Mouse (Mus musculus) gastrocnemius, adult 2 months (tissue): ENCODE measurements around the gene Hoxd10. TPM values are rescaled to one million over a fixed set of nuclear protein-coding genes. Genes with fewer than 3 reads are reported as not detected.

Source experiments
- DNase-seq: peaks from one replicate; pipeline ENCODE4 v3.0.0; 2022
- H3K27ac ChIP-seq: fragments of 200-600 bp; 2 replicates; pipeline ENCODE4 v1.8.1; 2022; ENCODE audit warnings: mild to moderate bottlenecking
- H3K4me3 ChIP-seq: fragments of 200-600 bp; 2 replicates; pipeline ENCODE4 v1.8.1; 2022; ENCODE audit warnings: mild to moderate bottlenecking, moderate library complexity
- CTCF ChIP-seq: fragments of 200-600 bp; IDR thresholded peaks from 2 replicates; pipeline ENCODE4 v1.8.1; 2022; ENCODE audit warnings: antibody characterized with exemption, mild to moderate bottlenecking, moderate library complexity
- intact Hi-C: fragments of 180-260 bp; cut with DNase I; formaldehyde crosslinking; loops from one replicate; pipeline ENCODE4 v1.15.1; 2025
- total RNA-seq, 2 experiments: library from RNA; stranded (reverse); gene quantifications; 2 replicates each; pipeline ENCODE4 v1.2.3; 2021

Gene Hoxd10
- total RNA-seq, 2 experiments from 2014 or later = 4.0 to 4.8 TPM

- no peak for TF ChIP-seq CTCF
Observed at GRCm38 (mm10) chr2:74657251-74658023, 34.3 kb upstream of the Hoxd10 start.

GRCm38 (mm10) chr2:74658024-74658666 is 33.6 kb upstream of the Hoxd10 start:
- DNase-seq = no peak
- Histone ChIP-seq H3K4me3 (peak overlapping the region; percentile 23), H3K27ac (no peak overlapping the region)
- no peak for TF ChIP-seq CTCF
- intact Hi-C loops = no loop called here

More at GRCm38 (mm10) chr2:74657251-74658023, 34.3 kb upstream of the Hoxd10 start:
- Histone ChIP-seq H3K27ac (no peak overlapping the region), H3K4me3 (peak overlapping the region; percentile 23)
- intact Hi-C loops = no loop called here
- peak; percentile 22 for DNase-seq

- no peak overlapping the region for H3K4me3 ChIP-seq
- intact Hi-C loops = no loop called here
Observed at GRCm38 (mm10) chr2:74658667-74659371, 32.9 kb upstream of the Hoxd10 start.

GRCm38 (mm10) chr2:74659507-74660005 is 32.2 kb upstream of the Hoxd10 start, which contains the start of gene Evx2:
Gene Evx2, minus strand, starts transcription at chr2:74659557.
- no peak within 1 kb of the TSS for H3K4me3 ChIP-seq
- H3K27ac ChIP-seq = no peak within 1 kb of the TSS
- DNase-seq = no peak
- intact Hi-C loops = loop anchor here (5.0 kb wide), 1 partner anchor 82 kb away; the partner anchor contains the start of gene Lnpk
- no peak for TF ChIP-seq CTCF

More at GRCm38 (mm10) chr2:74658667-74659371, 32.9 kb upstream of the Hoxd10 start:
- no peak overlapping the region for H3K27ac ChIP-seq
- DNase-seq = peak; percentile 17
- no peak for TF ChIP-seq CTCF

- DNase-seq = no peak
- no peak for TF ChIP-seq CTCF
- intact Hi-C loops = loop anchor here (5.0 kb wide), 1 partner anchor 83 kb away; the partner anchor contains the start of gene Lnpk
- Histone ChIP-seq H3K4me3 (no peak overlapping the region), H3K27ac (no peak overlapping the region)
Observed at GRCm38 (mm10) chr2:74660421-74661375, 31.0 kb upstream of the Hoxd10 start.

- intact Hi-C loops = loop anchor here (2.0 to 5.0 kb wide), 3 partner anchors 84 to 595 kb away; partner anchors contain the start of gene Lnpk
- peak; percentile 48 for DNase-seq
- peak; percentile 61 for TF ChIP-seq CTCF
- no peak overlapping the region for H3K27ac ChIP-seq
- H3K4me3 ChIP-seq = no peak overlapping the region
Observed at GRCm38 (mm10) chr2:74661685-74662084, 30.0 kb upstream of the Hoxd10 start.

- intact Hi-C loops = loop anchor here (2.0 to 5.0 kb wide), 3 partner anchors 86 to 597 kb away; partner anchors contain the start of gene Lnpk
- peak; percentile 58 for DNase-seq
- no peak overlapping the region for H3K27ac ChIP-seq
- no peak overlapping the region for H3K4me3 ChIP-seq
- TF ChIP-seq CTCF = peak; percentile 80
Observed at GRCm38 (mm10) chr2:74663291-74663925, 28.3 kb upstream of the Hoxd10 start.

GRCm38 (mm10) chr2:74666411-74666810 is 25.3 kb upstream of the Hoxd10 start:
- Histone ChIP-seq H3K27ac (no peak overlapping the region), H3K4me3 (no peak overlapping the region)
- DNase-seq = no peak
- no peak for TF ChIP-seq CTCF
- intact Hi-C loops = no loop called here

- Histone ChIP-seq H3K4me3 (no peak overlapping the region), H3K27ac (no peak overlapping the region)
- intact Hi-C loops = no loop called here
- TF ChIP-seq CTCF = no peak
- no peak for DNase-seq
Observed at GRCm38 (mm10) chr2:74667191-74667841, 24.4 kb upstream of the Hoxd10 start.

GRCm38 (mm10) chr2:74667842-74668357 is 23.8 kb upstream of the Hoxd10 start, which contains the start of gene Hoxd13:
Gene Hoxd13, plus strand, starts transcription at chr2:74668310.
- no peak for TF ChIP-seq CTCF
- intact Hi-C loops = no loop called here
- Histone ChIP-seq H3K27ac (no peak within 1 kb of the TSS), H3K4me3 (peak within 1 kb of the TSS; percentile 71)
- no peak for DNase-seq
